Mouse (Mus musculus) kidney, embryonic 16.5 days (tissue): ENCODE data around the gene Ric8b. TPM values are rescaled to one million over a fixed set of nuclear protein-coding genes. Genes with fewer than 3 reads are reported as not detected.

Source experiments
- ATAC-seq: fragments of 200-750 bp; cut with Nextera tagmentation; 2 replicates; pipeline ENCODE4 v1.8.0; 2017; ENCODE audit warnings: moderate TSS enrichment; ENCODE audit not compliant: low FRiP score, low TSS enrichment
- H3K27ac ChIP-seq: fragments of 300-500 bp; sonication (generic); 2 replicates; pipeline ENCODE4 v1.5.1; 2014; ENCODE audit warnings: low read length
- H3K27me3 ChIP-seq: fragments of 300-500 bp; sonication (generic); 2 replicates; pipeline ENCODE4 v1.6.1; 2014; ENCODE audit warnings: low read length, control low read depth, mixed read lengths; ENCODE audit not compliant: insufficient read depth
- H3K36me3 ChIP-seq: fragments of 300-500 bp; sonication (generic); 2 replicates; pipeline ENCODE4 v1.6.1; 2014; ENCODE audit warnings: low read length, control low read depth, mixed read lengths; ENCODE audit not compliant: insufficient read depth
- H3K4me1 ChIP-seq: fragments of 300-500 bp; sonication (generic); 2 replicates; pipeline ENCODE4 v1.6.1; 2014; ENCODE audit warnings: low read length, control low read depth, mixed read lengths; ENCODE audit not compliant: insufficient read depth
- H3K4me2 ChIP-seq: fragments of 300-500 bp; sonication (generic); replicated peaks from 2 replicates; pipeline ENCODE4 v1.6.1; 2014; ENCODE audit warnings: low read depth, low read length
- H3K4me3 ChIP-seq: fragments of 300-500 bp; sonication (generic); 2 replicates; pipeline ENCODE4 v1.5.1; 2014; ENCODE audit warnings: mild to moderate bottlenecking, low read length
- H3K9ac ChIP-seq: fragments of 300-500 bp; sonication (generic); replicated peaks from 2 replicates; pipeline ENCODE4 v1.6.1; 2014; ENCODE audit warnings: low read length
- H3K9me3 ChIP-seq: fragments of 300-500 bp; sonication (generic); 2 replicates; pipeline ENCODE4 v1.6.1; 2016; ENCODE audit warnings: low read length, control low read depth
- WGBS: fragments of 180-500 bp; shearing (Covaris S2); extraction: QIAGEN DNeasy Blood & Tissue Kit; methylation state at CpG from one replicate; pipeline ENCODE4 v1.1.7; 2014; 5-methylcytosine and 5-hydroxymethylcytosine counted together
- polyA plus RNA-seq: library from polyadenylated mRNA; unstranded; fragments of >200 nt; fragmentation: Nextera tagmentation; extraction: Ambion mirVana; gene quantifications from 2 replicates; pipeline ENCODE4 v1.2.1, GENCODE M21; 2015

Gene Ric8b
- 26.0 and 27.4 TPM in 2 replicates for polyA plus RNA-seq

DNA sequence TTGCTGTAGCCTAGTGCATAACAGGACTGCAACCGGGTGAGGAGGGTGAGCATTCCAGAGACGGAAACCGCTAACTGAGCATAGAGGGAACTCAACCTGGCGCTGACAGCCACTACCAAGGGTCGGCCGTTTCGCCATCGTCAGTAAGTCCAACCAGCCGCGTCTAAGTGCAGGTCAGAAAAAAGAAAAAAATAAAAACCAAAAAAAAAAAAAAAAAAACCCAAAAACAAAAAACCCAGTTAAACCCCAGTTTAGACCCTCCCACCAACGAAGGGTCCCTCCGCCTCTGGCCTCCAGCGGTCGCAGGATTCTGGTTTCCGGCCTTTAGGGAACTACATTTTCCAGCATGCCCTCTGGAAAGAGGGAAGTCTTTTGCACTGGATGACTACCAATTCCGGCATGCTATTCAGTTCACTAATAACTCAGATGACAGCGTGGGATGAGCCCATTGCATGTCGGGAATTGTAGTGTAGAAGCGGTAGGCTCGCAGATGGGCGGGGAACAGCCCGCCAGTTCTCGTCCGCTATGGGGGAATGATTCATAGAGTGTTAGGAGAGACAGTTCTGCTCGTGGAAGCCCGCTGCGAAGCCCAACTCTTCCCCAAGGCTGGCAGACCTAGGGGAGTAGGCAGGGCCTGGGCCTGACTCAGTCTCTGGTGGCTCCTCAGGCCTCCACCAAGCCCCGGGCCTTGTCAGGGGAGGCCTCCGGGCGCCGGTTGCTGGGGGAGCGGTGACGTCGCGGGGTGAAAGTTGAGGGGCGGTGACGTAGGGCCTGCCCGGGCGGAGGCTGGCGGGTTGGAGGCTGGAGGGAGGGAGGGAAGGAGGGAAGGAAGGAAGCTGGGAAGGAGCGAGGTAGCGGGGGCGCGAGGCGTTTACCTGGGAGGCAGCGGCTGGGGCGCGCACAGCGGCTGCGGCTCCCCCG lies at the start of gene Ric8b:
Gene Ric8b (plus strand): TSS at position 807 of the 921 bp plus-strand sequence.
- no peaks in the 10 kb centered on the region for H3K9me3 ChIP-seq
- WGBS = under 1% methylated on average over 50 of the region's 51 CpGs
- H3K27ac ChIP-seq = peak within 1 kb of the TSS; percentile 94
- peak; percentile 97 for ATAC-seq
- peak within 1 kb of the TSS; percentile 76 for H3K9ac ChIP-seq
- no peaks in the 10 kb centered on the region for H3K27me3 ChIP-seq
- peaks cover 18% of the 10 kb centered on the region for H3K4me1 ChIP-seq
- peak within 1 kb of the TSS; percentile 79 for H3K4me3 ChIP-seq
- H3K36me3 ChIP-seq = no peaks in the 10 kb centered on the region
- peak within 1 kb of the TSS; percentile 78 for H3K4me2 ChIP-seq

DNA sequence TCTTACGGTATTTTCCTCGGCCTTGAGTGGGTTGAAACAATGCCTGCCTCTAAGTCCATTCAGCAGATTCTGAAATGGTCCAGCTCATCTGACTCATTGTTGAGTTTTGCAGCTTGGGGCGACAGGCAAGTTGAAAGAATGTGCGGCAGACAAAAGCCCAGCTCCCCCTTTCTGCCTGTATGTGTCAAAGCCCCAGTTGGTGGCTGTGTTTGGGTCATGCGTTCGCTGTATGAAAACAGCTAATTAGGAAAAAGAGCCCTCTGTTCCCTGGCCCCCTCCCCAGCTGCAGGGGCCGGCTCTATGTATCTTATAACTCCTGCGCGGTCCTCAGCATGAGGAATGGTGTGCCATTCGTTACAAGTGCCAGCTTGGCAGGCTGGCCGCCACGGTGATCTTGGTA lies 46.1 kb upstream of the Ric8b start:
- WGBS = 73% methylated on average over 12 of the region's 12 CpGs
- H3K36me3 ChIP-seq = no peaks in the 10 kb centered on the region
- no peaks in the 10 kb centered on the region for H3K4me1 ChIP-seq
- no peak overlapping the region for H3K4me3 ChIP-seq
- no peak overlapping the region for H3K9ac ChIP-seq
- H3K27ac ChIP-seq = no peak overlapping the region
- H3K9me3 ChIP-seq = no peaks in the 10 kb centered on the region
- H3K27me3 ChIP-seq = no peaks in the 10 kb centered on the region
- H3K4me2 ChIP-seq = no peak overlapping the region
- no peak for ATAC-seq

DNA sequence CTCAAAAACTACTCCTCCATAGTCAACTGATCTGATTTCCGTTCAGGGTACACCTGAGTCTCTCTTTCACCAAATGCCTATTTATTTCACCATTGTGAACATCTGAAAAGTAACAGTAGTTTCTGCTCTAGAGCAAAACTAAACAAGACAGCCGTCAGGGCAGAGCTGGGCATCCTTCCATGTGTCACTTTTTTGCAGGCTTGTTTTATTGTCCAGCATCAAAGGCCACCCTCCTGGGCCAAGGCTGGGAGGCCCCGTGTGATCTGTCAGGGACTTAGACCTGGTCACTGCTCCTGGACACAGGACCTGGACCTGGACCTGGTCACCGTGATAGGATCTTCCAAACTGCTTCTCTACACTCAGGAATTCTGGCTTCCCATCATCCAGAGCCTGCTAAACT lies 45.5 kb upstream of the Ric8b start:
- Histone ChIP-seq H3K4me3 (no peak overlapping the region), H3K4me2 (no peak overlapping the region), H3K27ac (no peak overlapping the region), H3K9me3 (no peaks in the 10 kb centered on the region), H3K36me3 (no peaks in the 10 kb centered on the region), H3K4me1 (no peaks in the 10 kb centered on the region), H3K9ac (no peak overlapping the region), H3K27me3 (no peaks in the 10 kb centered on the region)
- WGBS = 44% methylated on average over 4 of the region's 4 CpGs
- ATAC-seq = no peak

DNA sequence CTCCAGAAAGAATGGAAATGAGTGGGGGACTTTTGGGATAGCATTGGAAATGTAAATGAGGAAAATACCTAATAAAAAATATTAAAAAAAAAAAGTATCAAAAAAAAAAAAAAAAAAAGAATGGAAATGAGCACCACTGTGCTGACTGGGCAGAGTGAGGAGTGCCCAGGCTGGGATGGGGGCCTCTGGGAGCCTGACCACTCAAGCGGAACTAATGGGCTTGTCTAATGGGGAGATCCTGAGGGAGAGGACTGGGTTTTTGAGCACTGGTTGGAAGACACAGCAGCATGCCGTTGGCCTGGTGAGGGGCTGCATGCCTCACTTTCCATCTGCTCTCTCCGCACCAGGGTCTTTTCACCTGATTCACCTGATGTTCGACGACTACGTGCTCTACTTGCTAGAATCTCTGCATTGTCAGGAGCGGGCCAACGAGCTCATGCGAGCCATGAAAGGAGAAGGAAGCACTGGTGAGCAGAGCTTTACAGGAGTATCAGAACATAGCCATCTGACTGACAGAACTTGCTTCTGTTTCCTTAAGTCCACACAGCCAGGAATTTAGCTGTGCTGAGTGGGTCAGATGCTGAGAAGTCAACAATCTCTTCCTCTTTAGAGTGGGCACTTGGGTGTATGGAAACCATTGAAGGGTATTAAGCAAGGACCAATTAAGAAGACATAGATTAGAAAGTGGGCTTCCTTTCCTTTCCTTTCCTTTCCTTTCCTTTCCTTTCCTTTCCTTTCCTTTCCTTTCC lies 37.4 kb upstream of the Ric8b start:
- Histone ChIP-seq H3K27me3 (no peaks in the 10 kb centered on the region), H3K27ac (no peak overlapping the region), H3K9ac (no peak overlapping the region), H3K4me3 (no peak overlapping the region), H3K4me2 (no peak overlapping the region), H3K4me1 (peaks cover 3% of the 10 kb centered on the region; the same call in 1 of the 2 replicates), H3K9me3 (no peaks in the 10 kb centered on the region), H3K36me3 (no peaks in the 10 kb centered on the region)
- 60% methylated on average over 9 of the region's 9 CpGs for WGBS
- peak; percentile 79 for ATAC-seq

DNA sequence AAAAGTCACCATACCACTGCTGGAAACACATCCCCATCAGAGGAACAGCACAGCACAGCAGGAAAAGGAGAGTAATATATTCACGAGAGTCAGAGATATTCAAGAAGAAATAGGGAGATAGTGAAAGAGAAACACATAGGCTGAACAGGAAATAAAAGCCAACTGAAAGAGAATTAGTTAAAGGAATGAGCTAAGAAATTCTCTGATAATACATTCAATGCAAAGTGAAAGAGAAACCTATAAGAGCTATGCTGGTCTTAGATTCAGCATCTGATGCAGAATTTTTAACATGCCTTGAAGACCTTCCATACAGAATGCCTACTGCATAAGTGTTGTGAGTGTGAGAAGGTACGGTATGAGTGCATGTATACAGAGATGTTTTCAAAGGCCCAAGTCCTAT lies 34.9 kb upstream of the Ric8b start:
- Histone ChIP-seq H3K27me3 (no peaks in the 10 kb centered on the region), H3K4me3 (no peak overlapping the region), H3K9me3 (no peaks in the 10 kb centered on the region), H3K27ac (no peak overlapping the region), H3K4me2 (no peak overlapping the region), H3K9ac (no peak overlapping the region), H3K36me3 (no peaks in the 10 kb centered on the region), H3K4me1 (peaks cover 22% of the 10 kb centered on the region)
- no peak for ATAC-seq
- 84% methylated on average over 2 of the region's 2 CpGs for WGBS

DNA sequence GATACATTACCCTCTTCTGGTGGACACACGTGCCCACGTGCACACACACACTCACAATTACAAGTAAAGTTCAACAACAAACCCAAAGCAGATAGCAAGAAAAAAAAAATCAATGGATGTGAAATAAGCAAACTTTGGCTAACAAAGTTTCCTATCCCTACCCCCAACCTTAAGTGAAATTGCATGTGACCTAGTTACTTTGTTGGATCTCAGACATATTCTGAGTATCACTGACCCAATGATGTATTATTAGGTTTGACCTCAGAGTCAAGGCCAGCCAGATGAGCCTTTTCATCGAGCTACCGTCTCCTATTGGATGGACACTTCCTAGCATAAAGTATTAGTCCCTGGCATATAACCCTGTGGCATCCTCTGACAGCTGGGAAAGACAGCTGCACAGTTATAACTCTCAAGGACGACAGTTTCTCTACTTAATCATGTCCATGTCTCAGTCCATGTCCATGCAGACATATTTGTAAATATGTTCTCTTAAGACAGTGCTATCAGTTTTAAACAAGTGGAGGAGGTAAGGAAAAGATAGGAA lies 32.0 kb upstream of the Ric8b start:
- Histone ChIP-seq H3K4me2 (peak overlapping the region; percentile 46), H3K27me3 (no peaks in the 10 kb centered on the region), H3K4me3 (no peak overlapping the region), H3K36me3 (no peaks in the 10 kb centered on the region), H3K4me1 (peaks cover 19% of the 10 kb centered on the region), H3K9me3 (no peaks in the 10 kb centered on the region), H3K9ac (0 out of 2 replicates have a peak overlapping the region, but pooled peaks have one; percentile 7), H3K27ac (peak overlapping the region; percentile 85)
- 40% methylated on average over 5 of the region's 5 CpGs for WGBS
- no peak for ATAC-seq

DNA sequence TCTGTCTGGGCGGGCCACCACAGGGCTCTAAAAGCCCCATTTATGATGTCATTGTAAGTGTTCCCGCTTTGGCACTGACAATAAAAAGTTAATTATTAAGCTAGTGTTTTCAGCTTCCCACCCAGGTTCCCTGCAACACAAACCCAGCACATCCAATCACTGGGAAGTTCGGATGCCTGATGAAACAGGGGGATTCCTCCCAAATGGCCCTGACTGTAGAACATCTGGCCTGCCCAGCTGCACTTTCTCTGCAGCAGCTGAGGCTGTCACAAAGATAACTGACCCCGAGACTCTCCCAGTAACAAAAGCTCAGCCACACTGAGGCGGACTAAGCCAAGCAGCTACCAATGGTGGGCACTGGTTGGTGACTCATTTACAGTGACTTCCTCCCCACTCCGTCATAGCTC lies 31.2 kb upstream of the Ric8b start:
- no peaks in the 10 kb centered on the region for H3K36me3 ChIP-seq
- WGBS = 11% methylated on average over 6 of the region's 6 CpGs
- no peaks in the 10 kb centered on the region for H3K27me3 ChIP-seq
- H3K4me2 ChIP-seq = peak overlapping the region; percentile 46
- ATAC-seq = peak; percentile 88
- H3K9me3 ChIP-seq = no peaks in the 10 kb centered on the region
- peak overlapping the region; percentile 28 for H3K4me3 ChIP-seq
- peaks cover 19% of the 10 kb centered on the region for H3K4me1 ChIP-seq
- H3K27ac ChIP-seq = peak overlapping the region; percentile 85
- H3K9ac ChIP-seq = peak overlapping the region; percentile 46

DNA sequence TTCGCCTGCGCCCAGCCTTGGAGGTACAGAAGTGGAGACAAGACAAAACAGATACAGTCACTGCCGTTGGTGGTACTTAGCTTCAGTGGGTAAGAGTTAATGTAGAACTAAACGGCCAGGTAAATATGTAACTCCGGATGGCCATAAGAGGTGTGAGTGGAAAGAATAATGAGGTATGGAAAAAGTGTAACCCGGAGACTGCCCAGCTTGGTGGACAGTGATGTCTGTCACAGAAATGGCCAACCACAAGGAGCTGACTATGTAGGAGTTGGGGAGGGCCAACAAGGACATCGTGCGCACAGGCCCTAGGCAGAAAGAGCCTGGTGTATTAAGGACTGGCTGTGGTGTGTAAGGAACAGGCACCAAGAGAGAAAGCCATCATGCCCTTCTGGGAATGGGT lies 30.6 kb upstream of the Ric8b start:
- H3K9me3 ChIP-seq = no peaks in the 10 kb centered on the region
- ATAC-seq = peak; percentile 90
- H3K36me3 ChIP-seq = no peaks in the 10 kb centered on the region
- WGBS = 65% methylated on average over 8 of the region's 8 CpGs
- peak overlapping the region; percentile 46 for H3K4me2 ChIP-seq
- H3K9ac ChIP-seq = peak overlapping the region; percentile 46; the same call in 1 of the 2 replicates
- peaks cover 19% of the 10 kb centered on the region for H3K4me1 ChIP-seq
- H3K27me3 ChIP-seq = no peaks in the 10 kb centered on the region
- peak overlapping the region; percentile 85 for H3K27ac ChIP-seq
- H3K4me3 ChIP-seq = peak overlapping the region; percentile 28

DNA sequence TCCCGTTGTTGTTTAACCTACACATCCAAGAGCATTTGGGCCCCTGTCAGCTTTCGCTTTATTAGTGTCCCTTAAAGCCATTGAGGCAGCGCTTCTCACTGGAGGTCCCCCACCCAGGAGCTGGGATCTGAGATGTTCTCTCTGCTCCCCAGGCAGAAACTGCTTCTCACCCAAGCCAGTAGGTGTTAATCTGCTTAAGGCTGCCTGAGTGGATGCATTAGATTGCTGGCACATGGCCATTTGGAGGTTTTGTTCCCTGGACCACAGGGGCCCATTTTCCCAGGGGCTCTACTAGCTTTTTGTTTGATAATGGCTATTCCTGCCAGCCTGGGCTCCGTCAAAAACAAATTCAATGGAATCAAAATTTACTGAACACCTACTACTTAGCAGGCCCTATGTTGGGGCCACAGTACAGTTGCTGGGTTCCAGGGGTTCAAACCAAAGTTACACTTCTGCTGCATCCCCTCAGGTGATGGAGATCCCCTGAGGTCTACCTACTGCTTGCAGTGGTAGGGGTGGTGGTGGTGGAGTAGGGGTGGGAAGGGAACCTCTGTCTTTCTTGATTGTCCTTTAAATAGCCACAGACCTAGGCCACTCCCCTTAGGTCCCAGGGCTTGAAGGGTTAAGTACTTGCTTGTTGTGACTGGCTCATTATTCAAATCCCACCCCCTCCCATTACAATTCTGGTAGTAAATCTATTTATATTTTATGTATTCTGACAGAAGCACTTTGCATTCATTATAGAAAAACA lies 28.1 kb upstream of the Ric8b start:
- WGBS = 58% methylated on average over 4 of the region's 4 CpGs
- H3K4me3 ChIP-seq = no peak overlapping the region
- no peak overlapping the region for H3K9ac ChIP-seq
- H3K27me3 ChIP-seq = no peaks in the 10 kb centered on the region
- peaks cover 19% of the 10 kb centered on the region for H3K4me1 ChIP-seq
- ATAC-seq = no peak
- no peak overlapping the region for H3K27ac ChIP-seq
- H3K4me2 ChIP-seq = no peak overlapping the region
- no peaks in the 10 kb centered on the region for H3K36me3 ChIP-seq
- H3K9me3 ChIP-seq = no peaks in the 10 kb centered on the region
